Mouse (Mus musculus) heart, embryonic 14.5 days (tissue): ENCODE data around the gene Fam198a. TPM values are rescaled to one million over a fixed set of nuclear protein-coding genes. Genes with fewer than 3 reads are reported as not detected.

Source experiments
- ATAC-seq: fragments of 200-750 bp; cut with Nextera tagmentation; 2 replicates; pipeline ENCODE4 v1.8.0; 2017; ENCODE audit warnings: low read depth, moderate TSS enrichment; ENCODE audit not compliant: insufficient number of reproducible peaks, insufficient read depth, low FRiP score
- H3K27ac ChIP-seq, 2 experiments: fragments of 200-500 bp in 1 of 2; fragments of 300-500 bp in 1 of 2; sonication (generic) in 1 of 2; replicated peaks in 1 of 2; 2 replicates each; pipeline ENCODE4 v1.5.1; 2012 to 2014; ENCODE audit warnings: low read depth in 2 of 2, low read length in 2 of 2, control low read depth in 1 of 2, mild to moderate bottlenecking in 1 of 2, mixed read lengths in 1 of 2; ENCODE audit not compliant: control insufficient read depth in 1 of 2, insufficient read depth in 1 of 2
- H3K27me3 ChIP-seq: fragments of 300-500 bp; sonication (generic); 2 replicates; pipeline ENCODE4 v1.6.1; 2014; ENCODE audit warnings: mild to moderate bottlenecking, low read length, control low read depth; ENCODE audit not compliant: control insufficient read depth, insufficient read depth
- H3K36me3 ChIP-seq: fragments of 300-500 bp; sonication (generic); 2 replicates; pipeline ENCODE4 v1.6.1; 2014; ENCODE audit warnings: mild to moderate bottlenecking, control low read depth, low read length, mixed read lengths; ENCODE audit not compliant: control insufficient read depth, insufficient read depth
- H3K4me1 ChIP-seq, 2 experiments: fragments of 200-500 bp in 1 of 2; fragments of 300-500 bp in 1 of 2; sonication (generic) in 1 of 2; 2 replicates each; pipeline ENCODE4 v1.6.1; 2012 to 2014; ENCODE audit warnings: low read length in 2 of 2, control low read depth in 1 of 2, mixed read lengths in 1 of 2; ENCODE audit not compliant: control insufficient read depth in 2 of 2, insufficient read depth in 2 of 2
- H3K4me2 ChIP-seq: fragments of 300-500 bp; sonication (generic); 2 replicates; pipeline ENCODE4 v1.6.1; 2014; ENCODE audit warnings: mild to moderate bottlenecking, low read length
- H3K4me3 ChIP-seq, 2 experiments: fragments of 200-500 bp in 1 of 2; fragments of 300-500 bp in 1 of 2; sonication (generic) in 1 of 2; 2 replicates each; pipeline ENCODE4 v1.5.1; 2012 to 2014; ENCODE audit warnings: low read length in 2 of 2, mild to moderate bottlenecking in 2 of 2, control low read depth in 1 of 2, low read depth in 1 of 2, moderate library complexity in 1 of 2; ENCODE audit not compliant: control insufficient read depth in 1 of 2, insufficient read depth in 1 of 2
- H3K9ac ChIP-seq: fragments of 300-500 bp; sonication (generic); 2 replicates; pipeline ENCODE4 v1.6.1; 2014; ENCODE audit warnings: mild to moderate bottlenecking, low read length
- H3K9me3 ChIP-seq: fragments of 300-500 bp; sonication (generic); 2 replicates; pipeline ENCODE4 v1.6.1; 2016; ENCODE audit warnings: low read length, control low read depth; ENCODE audit not compliant: control insufficient read depth
- WGBS: fragments of 180-500 bp; shearing (Covaris S2); extraction: QIAGEN DNeasy Blood & Tissue Kit; methylation state at CpG from one replicate; pipeline ENCODE4 v1.1.7; 2014; 5-methylcytosine and 5-hydroxymethylcytosine counted together
- polyA plus RNA-seq: library from polyadenylated mRNA; unstranded; fragments of >200 nt; fragmentation: Nextera tagmentation; extraction: Ambion mirVana; gene quantifications from 2 replicates; pipeline ENCODE4 v1.2.1, GENCODE M21; 2014

Gene Fam198a
- polyA plus RNA-seq, 1 experiment from 2014 or later: 1.6 TPM

- Histone ChIP-seq H3K9ac (no peak overlapping the region), H3K27me3 (no peaks in the 10 kb centered on the region), H3K4me2 (no peak overlapping the region), H3K36me3 (no peaks in the 10 kb centered on the region), H3K4me1 (peaks cover 27 to 33% of the 10 kb centered on the region in 2 experiments), H3K9me3 (no peaks in the 10 kb centered on the region), H3K4me3 (no peak overlapping the region), H3K27ac (no peak overlapping the region)
- ATAC-seq: no peak
- WGBS: 86% methylated on average over 7 of the region's 7 CpGs
Observed at GRCm38 (mm10) chr9:122029765-122030164, 79.0 kb downstream of the Fam198a start.

Other genes with a start within 250 kb of the Fam198a start
- 4.4 and 4.9 TPM in 2 replicates for gene Sec22c, start 245.5 kb upstream of the Fam198a start, polyA plus RNA-seq
- gene Ss18l2, start 240.7 kb upstream of the Fam198a start, polyA plus RNA-seq: 227 and 237 TPM in 2 replicates
- gene Nktr, start 231.8 kb upstream of the Fam198a start, polyA plus RNA-seq: 48.7 and 50.4 TPM in 2 replicates
- gene Zfp651, start 191.7 kb upstream of the Fam198a start, polyA plus RNA-seq: 14.0 and 16.5 TPM in 2 replicates
- gene Klhl40, start 173.4 kb upstream of the Fam198a start, polyA plus RNA-seq: 3.6 and 3.8 TPM in 2 replicates
- gene Hhatl, start 158.5 kb upstream of the Fam198a start, polyA plus RNA-seq: 17.8 and 18.6 TPM in 2 replicates
- gene Ccdc13, start 111.5 kb upstream of the Fam198a start, polyA plus RNA-seq: 0.22 and 0.27 TPM in 2 replicates
- 252 and 275 TPM in 2 replicates for gene Higd1a, start 92.6 kb upstream of the Fam198a start, polyA plus RNA-seq
- 1.2 and 1.3 TPM in 2 replicates for gene Ackr2, start 52.6 kb upstream of the Fam198a start, polyA plus RNA-seq
- not detected in 2 replicates for gene Cyp8b1, start 34.7 kb upstream of the Fam198a start, polyA plus RNA-seq
- gene Pomgnt2, start 46.1 kb downstream of the Fam198a start, polyA plus RNA-seq: 10.5 and 12.1 TPM in 2 replicates
- gene Snrk, start 166.3 kb downstream of the Fam198a start, polyA plus RNA-seq: 30.0 and 31.3 TPM in 2 replicates